Mouse (Mus musculus) bone marrow, adult 2 months (tissue): Measurements from ENCODE around the gene Wdfy4.

Source experiments
- CTCF ChIP-seq: fragments of 200-500 bp; IDR thresholded peaks from 2 replicates; pipeline ENCODE4 v1.5.1; 2011; ENCODE audit warnings: low read length, control low read depth; ENCODE audit not compliant: control insufficient read depth, insufficient read depth
- POLR2A ChIP-seq: fragments of 200-500 bp; IDR thresholded peaks from 2 replicates; pipeline ENCODE4 v1.6.1; 2011; ENCODE audit warnings: low read depth, mild to moderate bottlenecking, control low read depth, low read length, borderline replicate concordance; ENCODE audit not compliant: control insufficient read depth

GRCm38 (mm10) chr14:33019606-33020005 is 165.7 kb downstream of the Wdfy4 start:
- TF ChIP-seq POLR2A (no peak), CTCF (no peak)
